Mouse (Mus musculus): Measurements from ENCODE around the gene Yipf2. TPM values are rescaled to one million over a fixed set of nuclear protein-coding genes. Genes with fewer than 3 reads are reported as not detected.

The Yipf2 gene
- total RNA-seq (2021), result 1 to 10 TPM; 4.5 to 5.6 TPM
- long read RNA-seq, experiment 1, partial matches to known transcripts, result 1 of 6 reads
- long read RNA-seq, experiment 1, other reads (novel, unspliced or antisense), result 3 of 6 reads
- long read RNA-seq, experiment 2, partial matches to known transcripts, result 2 of 8 reads
- long read RNA-seq, experiment 2, other reads (novel, unspliced or antisense), result 4 of 8 reads

- peak; percentile 75 for DNase-seq
Measured at GRCm38 (mm10) chr9:21592703-21593121, at the start of gene Yipf2, which contains the start of gene Timm29. Gene Yipf2, minus strand, starts transcription at chr9:21592828. Gene Timm29, plus strand, starts transcription at chr9:21592722.

- DNase-seq, result no peak
Measured at GRCm38 (mm10) chr9:21639031-21639430, 46.4 kb upstream of the Yipf2 start.

- no peak for DNase-seq
Measured at GRCm38 (mm10) chr9:21635639-21636038, 43.0 kb upstream of the Yipf2 start.

- no peak for DNase-seq
Measured at GRCm38 (mm10) chr9:21633106-21633505, 40.5 kb upstream of the Yipf2 start.

- DNase-seq, result peak; percentile 26
Measured at GRCm38 (mm10) chr9:21630673-21631072, 38.0 kb upstream of the Yipf2 start.

- no peak for DNase-seq
Measured at GRCm38 (mm10) chr9:21627145-21627795, 34.6 kb upstream of the Yipf2 start.

GRCm38 (mm10) chr9:21626571-21626970, 33.9 kb upstream of the Yipf2 start:
- DNase-seq, result no peak

- no peak for DNase-seq
Measured at GRCm38 (mm10) chr9:21625342-21626339, 33.0 kb upstream of the Yipf2 start.

- DNase-seq, result no peak
Measured at GRCm38 (mm10) chr9:21622676-21623075, 30.0 kb upstream of the Yipf2 start.

- DNase-seq, result no peak
Measured at GRCm38 (mm10) chr9:21620229-21620628, 27.6 kb upstream of the Yipf2 start.

GRCm38 (mm10) chr9:21617066-21617465, 24.4 kb upstream of the Yipf2 start:
- DNase-seq, result no peak

- DNase-seq, result peak; percentile 90
Measured at GRCm38 (mm10) chr9:21616232-21616781, 23.7 kb upstream of the Yipf2 start.

- peak; percentile 99 for DNase-seq
Measured at GRCm38 (mm10) chr9:21615617-21616231, 23.1 kb upstream of the Yipf2 start, which contains the start of gene Smarca4. Gene Smarca4, plus strand, starts transcription at chr9:21616169.

- DNase-seq, result no peak
Measured at GRCm38 (mm10) chr9:21614864-21615616, 22.4 kb upstream of the Yipf2 start.

- DNase-seq, result no peak
Measured at GRCm38 (mm10) chr9:21609861-21610260, 17.2 kb upstream of the Yipf2 start.

- DNase-seq, result no peak
Measured at GRCm38 (mm10) chr9:21606648-21607047, 14.0 kb upstream of the Yipf2 start.

- no peak for DNase-seq
Measured at GRCm38 (mm10) chr9:21605865-21606264, 13.2 kb upstream of the Yipf2 start.

GRCm38 (mm10) chr9:21604119-21604518, 11.5 kb upstream of the Yipf2 start:
- no peak for DNase-seq

GRCm38 (mm10) chr9:21601722-21602399, 9.2 kb upstream of the Yipf2 start:
- DNase-seq, result peak; percentile 59

GRCm38 (mm10) chr9:21601073-21601472, 8.4 kb upstream of the Yipf2 start:
- DNase-seq, result no peak

Measured in gastrocnemius, postnatal 10 days (tissue).